Mouse (Mus musculus): Measurements from ENCODE around the gene Nudt6. TPM values are rescaled to one million over a fixed set of nuclear protein-coding genes. Genes with fewer than 3 reads are reported as not detected.

Gene Nudt6
- total RNA-seq (2017): 10.5 to 21.5 TPM (median 17.6 TPM) in 3 replicates

DNA sequence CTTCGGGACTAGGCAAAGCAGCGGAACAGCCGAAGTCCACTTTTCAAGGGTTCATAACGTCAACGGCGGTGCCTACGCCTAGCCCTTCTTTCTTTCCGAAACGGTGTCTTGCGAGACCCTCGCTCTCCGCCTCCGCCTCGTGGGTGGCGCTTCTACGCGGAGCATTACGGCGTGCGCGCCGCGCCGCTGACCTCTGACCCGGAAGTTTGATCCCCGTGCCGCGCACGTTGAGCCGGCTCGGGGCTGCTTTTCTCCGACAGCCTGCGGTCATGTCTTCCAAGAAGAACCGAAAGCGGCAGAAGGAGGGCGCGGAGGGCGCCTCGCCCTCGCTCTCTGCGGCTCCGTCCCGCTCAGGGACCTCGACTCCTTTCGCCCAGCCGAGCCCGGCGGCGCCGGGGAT, at the start of gene Nudt6:
TSS of gene Nudt6 (minus strand) at position 140 of the 400 bp plus-strand sequence.
- ATAC-seq (replicated peaks; ENCODE audit: insufficient number of reproducible peaks, low FRiP score, low TSS enrichment, poor library complexity, severe bottlenecking): peak; percentile 49

DNA sequence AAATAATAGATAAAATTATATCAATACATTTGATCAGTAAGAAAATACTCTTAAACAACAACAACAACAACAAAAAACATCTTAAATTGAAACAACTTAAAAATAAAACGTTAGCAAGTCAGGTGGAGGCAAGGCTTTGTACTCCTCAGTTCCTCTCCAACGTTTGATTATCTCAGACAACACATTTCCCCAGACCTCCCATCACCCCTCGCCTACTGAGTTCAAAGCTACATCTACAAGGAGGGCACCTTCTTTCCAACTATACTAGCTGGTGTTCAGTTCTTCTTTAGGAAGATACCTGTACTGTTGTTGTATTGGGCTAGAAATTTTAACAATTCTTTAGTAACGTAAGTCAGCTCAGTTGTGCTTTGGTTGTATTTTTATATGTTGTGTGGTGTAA, 49.3 kb upstream of the Nudt6 start:
- ATAC-seq (replicated peaks; ENCODE audit: insufficient number of reproducible peaks, low FRiP score, low TSS enrichment, poor library complexity, severe bottlenecking): no peak

DNA sequence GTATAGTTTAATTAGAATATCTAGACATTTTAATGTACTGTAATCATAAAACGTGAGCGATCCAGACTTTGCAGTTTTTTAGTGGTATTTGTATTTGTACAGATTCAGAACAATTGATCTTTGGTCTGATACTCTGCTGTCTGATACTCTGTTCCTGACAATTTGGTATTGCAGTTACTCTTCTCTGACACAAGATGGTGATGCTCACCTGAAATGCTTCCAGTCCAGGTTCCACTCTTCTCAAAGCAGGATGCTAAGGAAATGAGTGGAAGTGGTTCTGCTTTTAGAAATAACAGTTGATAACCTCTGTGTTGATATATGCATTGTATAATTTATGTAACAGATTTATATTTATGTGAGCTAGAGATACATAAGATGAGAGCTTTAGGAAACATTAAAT, 48.2 kb upstream of the Nudt6 start:
- ATAC-seq (replicated peaks; ENCODE audit: insufficient number of reproducible peaks, low FRiP score, low TSS enrichment, poor library complexity, severe bottlenecking): no peak

DNA sequence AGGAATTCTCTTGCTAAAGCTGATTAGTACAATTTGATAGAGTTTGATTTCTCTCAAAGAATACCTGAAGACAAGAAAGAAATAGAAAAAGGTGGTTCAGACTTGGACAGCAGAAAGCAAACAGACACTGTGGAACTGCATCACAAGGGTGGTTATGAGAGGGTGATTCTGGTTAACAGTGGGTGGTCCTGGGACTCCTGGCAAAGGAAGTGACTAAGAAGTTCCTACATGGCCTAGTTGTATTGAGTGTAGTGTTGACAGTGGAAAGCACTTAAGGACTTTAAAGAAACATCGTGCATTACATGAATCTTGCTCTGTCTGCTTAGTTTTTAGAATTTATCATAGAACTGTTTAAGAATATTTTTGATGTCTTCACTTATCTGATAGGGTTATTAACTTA, 36.0 kb upstream of the Nudt6 start:
- ATAC-seq (replicated peaks; ENCODE audit: insufficient number of reproducible peaks, low FRiP score, low TSS enrichment, poor library complexity, severe bottlenecking): peak; percentile 53; the same call in 1 of the 2 replicates

DNA sequence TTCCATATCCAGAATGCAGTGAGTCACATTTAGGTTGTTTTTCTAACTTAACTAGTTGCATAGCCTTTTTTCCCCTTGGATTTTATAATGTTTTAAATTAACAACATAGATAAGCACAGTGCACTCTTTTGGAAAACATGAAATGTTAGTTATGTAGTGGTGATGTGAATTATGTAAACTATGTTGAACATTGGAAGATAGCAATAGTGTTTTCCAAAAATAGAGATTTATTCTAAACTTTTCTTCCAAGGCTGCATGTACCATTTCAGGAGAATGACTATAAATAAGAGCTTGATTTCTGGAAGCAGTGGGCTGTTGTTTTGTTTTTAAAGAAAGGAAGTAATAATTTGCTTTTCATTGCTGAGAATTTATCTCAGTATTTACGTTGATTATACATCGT, 23.4 kb upstream of the Nudt6 start:
- ATAC-seq (replicated peaks; ENCODE audit: insufficient number of reproducible peaks, low FRiP score, low TSS enrichment, poor library complexity, severe bottlenecking): no peak

DNA sequence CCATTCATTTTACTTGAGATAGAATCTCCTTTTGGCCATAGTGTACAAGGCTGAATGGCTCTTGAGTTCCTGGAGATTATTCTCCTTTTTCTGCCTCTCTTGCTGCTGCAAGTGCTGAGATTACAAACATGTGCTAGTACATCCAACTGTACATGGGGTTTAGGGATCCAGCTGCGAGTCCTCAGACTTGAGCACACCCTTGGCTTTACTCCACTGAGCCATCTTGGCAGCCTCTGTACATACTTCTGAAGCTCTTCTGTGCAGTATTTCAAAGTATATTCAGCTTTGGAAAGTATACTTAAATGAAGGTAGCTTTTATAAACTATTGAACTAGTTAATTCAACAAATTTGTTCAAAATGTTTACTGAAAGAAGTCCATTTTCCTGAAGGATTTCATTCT, 19.8 kb upstream of the Nudt6 start:
- no peak for ATAC-seq (replicated peaks; ENCODE audit: insufficient number of reproducible peaks, low FRiP score, low TSS enrichment, poor library complexity, severe bottlenecking)

DNA sequence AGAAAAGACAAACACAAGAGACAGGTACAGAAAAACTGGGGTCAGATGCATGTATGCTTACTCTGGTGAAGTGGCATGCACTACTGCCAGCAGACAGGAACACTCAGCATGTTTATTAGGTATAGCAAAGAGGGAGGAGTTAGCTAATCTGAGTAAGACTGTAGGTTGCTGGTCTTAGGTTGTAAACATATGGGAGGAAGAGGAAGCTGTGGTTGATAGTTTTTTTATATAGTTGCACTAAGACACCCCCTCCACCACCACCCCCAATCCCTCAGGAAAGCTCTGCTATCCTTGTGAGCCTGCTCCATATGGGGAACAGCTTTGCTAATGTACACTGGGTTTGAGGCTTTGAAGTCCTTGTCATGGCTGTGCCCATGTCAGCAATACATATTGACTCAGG, 10.3 kb upstream of the Nudt6 start:
- ATAC-seq (replicated peaks; ENCODE audit: insufficient number of reproducible peaks, low FRiP score, low TSS enrichment, poor library complexity, severe bottlenecking): no peak

DNA sequence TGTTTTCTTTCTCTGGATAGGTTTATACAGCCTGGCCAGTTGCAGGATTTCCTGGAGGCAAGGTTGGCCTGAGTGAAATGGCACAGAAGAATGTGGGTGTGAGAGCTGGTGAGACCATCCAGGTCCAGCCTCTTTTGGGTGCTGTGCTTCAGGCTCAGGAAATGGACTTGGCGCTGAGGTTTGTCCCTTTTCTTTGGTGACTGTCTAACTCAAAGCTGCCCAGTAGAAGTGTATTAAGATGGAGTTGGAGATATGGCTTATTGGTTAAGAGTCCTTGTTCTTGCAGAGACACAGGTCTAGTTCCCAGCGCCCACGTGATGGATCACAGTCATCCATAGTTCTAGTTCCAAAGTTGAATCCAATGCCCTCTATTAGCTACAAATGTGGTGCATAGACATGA, 6.1 kb upstream of the Nudt6 start:
- no peak for ATAC-seq (replicated peaks; ENCODE audit: insufficient number of reproducible peaks, low FRiP score, low TSS enrichment, poor library complexity, severe bottlenecking)

DNA sequence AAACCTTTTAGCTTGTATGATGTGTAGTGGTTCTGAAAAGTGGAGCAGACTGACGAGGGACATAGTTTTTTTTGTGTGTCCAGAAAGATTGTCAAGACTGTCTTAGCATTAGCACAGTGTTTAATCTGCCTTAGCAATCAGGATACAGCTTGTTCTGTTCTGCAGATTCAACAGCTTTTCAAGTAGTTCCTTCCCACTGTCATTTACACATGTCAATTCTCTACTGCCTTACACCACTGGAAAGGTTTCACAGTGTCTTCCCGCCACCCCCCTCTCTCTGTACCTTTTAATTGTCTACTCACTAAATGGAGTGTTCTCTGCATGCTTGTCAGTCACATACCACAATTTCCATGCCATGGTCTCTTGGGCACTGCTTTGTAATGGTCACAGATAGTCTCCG, 1.2 kb upstream of the Nudt6 start:
- no peak for ATAC-seq (replicated peaks; ENCODE audit: insufficient number of reproducible peaks, low FRiP score, low TSS enrichment, poor library complexity, severe bottlenecking)

DNA sequence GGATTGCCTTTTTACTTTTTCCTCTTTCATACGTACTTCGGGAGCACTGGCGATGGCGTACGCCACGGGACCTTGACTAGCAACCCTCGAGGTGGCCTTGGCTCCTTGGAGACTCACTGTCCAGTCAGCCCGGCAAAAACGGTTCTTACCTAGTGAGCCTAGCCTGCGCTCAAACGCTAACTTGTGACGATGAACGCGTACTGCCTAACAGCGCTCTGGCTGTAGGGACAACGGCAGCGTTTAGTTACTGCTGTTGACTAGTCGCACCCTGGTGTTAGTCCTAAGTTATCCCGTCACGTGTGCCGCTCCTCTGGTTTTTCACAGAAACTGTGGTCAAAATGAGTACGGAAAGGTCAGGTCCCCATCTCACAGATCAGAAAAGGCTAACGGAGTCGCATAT, 630 bp upstream of the Nudt6 start:
- ATAC-seq (replicated peaks; ENCODE audit: insufficient number of reproducible peaks, low FRiP score, low TSS enrichment, poor library complexity, severe bottlenecking): 0 out of 2 replicates have a peak, but pooled peaks have one; percentile 5

DNA sequence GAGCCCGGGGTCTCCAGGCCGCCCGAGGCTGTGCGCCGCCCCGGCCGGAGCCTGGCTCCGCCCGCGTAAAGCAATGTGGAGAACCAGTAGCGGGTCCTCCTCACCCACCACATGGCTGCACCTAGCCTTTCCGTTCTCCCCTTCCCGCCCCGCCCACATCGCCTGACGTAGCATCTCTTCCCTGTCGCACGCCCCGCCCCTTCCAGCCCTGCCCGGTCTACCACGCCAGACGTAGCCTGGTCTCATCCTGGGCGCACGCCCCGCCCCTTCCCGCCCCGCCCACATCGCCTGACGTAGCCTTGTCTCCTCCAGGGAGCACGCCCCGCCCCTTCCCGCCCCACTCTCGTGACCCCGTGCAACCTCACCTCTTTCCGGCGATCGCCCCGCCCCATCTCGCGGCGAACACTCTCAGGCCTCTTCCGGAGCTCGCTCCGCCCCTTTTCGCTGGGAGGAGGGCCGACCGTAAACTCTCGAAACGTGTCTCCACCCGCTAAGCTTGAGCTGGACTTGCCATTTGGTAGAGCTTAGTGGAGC, 486 bp downstream of the Nudt6 start, which contains the start of gene Spata5:
TSS of gene Spata5 (plus strand) at position 439 of the 534 bp plus-strand sequence.
- ATAC-seq (replicated peaks; ENCODE audit: insufficient number of reproducible peaks, low FRiP score, low TSS enrichment, poor library complexity, severe bottlenecking): peak; percentile 80

DNA sequence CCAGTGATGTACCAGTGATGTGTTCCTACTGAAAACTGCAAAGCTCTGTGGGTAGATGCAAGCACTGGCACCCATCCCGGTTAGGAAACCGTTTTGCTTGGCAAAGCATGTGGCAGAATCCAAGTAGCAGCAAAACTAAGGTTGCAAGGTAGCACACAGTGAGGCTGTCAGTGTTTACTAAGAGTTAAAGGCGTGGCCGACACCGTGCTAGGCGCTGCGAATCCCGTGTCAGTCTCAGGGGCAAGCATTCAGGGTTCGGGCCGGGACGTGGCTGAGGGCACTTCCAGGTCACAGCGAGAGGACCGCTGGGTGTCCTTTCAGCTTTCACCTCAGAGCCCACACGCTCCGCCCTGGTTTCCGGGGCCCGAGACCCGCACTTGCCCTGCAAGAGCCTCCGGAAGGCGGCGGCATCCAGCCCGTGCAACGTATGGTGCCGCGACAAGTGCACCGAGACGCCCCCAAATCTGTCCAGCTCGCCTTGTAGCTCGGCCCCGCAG, 1.0 kb downstream of the Nudt6 start:
- peak; percentile 50 for ATAC-seq (replicated peaks; ENCODE audit: insufficient number of reproducible peaks, low FRiP score, low TSS enrichment, poor library complexity, severe bottlenecking)

DNA sequence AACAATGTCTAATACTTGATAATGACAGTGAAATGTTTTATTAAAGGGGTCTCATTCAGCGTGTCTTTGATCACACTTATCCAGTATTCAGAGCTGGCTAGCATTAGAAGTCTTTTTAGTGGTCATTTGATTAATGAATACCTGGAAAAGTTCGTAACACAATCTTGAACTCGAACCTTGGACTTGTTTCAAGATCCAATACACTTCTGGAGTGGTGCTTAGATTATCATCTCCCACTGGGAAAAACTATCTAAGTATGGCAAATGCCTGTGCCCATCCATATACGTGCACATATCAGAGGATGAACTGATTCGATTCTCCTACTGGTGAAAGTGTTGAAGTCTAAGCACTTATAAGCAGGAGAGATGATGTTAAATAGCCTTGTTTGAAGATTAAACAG, 1.7 kb downstream of the Nudt6 start:
- no peak for ATAC-seq (replicated peaks; ENCODE audit: insufficient number of reproducible peaks, low FRiP score, low TSS enrichment, poor library complexity, severe bottlenecking)

DNA sequence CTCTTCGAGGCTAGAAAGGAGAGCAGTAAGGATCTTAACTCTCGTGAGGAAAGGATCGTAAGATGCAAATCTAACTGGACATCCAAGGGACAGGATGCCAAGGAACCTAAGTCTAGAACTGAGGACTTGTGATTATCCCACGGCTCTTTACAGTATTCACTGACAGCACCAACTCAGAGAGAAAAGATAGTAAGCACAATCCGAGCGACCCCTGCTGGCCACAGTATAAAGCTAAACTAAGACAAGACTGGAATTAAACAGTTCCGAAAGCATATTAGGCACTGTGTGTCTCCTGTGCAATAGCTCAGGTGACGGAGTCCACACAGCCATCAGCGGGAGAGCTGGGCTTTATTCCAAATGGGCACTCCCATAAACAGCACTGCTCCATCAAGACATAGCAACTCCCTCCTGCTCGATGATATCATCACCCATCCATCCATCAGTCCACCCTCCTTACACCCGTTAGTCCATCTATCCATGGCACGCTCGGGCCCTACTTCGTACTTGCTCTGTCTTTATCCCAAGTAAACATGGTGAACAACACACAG, 5.5 kb downstream of the Nudt6 start:
- no peak; the same call in 1 of the 2 replicates for ATAC-seq (replicated peaks; ENCODE audit: insufficient number of reproducible peaks, low FRiP score, low TSS enrichment, poor library complexity, severe bottlenecking)

DNA sequence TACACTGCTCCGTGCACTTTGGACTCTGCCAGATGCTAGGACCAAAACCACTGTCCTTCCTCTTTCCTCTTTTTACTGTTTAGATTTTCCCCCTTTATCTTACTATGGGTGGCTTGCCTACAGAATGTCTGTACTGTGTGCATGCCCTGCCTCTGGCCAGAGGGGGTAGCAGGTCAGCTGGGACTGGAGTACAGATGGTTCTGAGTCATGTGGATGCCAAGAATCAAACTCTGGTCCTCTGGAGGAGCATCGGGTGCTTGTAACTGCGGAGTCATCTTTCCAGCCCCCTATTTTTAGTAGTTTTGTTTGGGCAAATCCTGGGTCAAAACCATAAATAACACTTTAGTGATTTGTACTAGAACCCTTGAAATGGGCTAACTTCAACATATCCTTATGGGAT, 6.6 kb downstream of the Nudt6 start:
- ATAC-seq (replicated peaks; ENCODE audit: insufficient number of reproducible peaks, low FRiP score, low TSS enrichment, poor library complexity, severe bottlenecking): no peak

DNA sequence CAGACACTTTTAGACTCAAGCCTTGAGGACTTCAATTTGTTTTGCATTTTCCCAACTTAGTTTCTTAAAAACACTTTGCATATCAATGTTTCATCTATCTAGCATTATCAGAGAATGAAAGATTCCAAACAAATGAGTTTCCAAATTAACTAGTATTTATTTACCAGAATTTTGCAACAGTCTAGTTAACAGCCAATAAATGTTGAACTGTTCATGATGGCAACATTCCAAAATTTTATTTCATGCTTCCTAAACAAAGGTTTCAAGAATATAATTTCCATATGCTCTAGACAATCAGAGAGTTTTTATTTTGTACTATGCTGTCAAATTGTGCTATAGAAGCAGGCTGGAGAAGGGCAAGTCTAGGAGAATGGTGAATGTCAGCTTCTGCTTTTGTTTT, 12.4 kb downstream of the Nudt6 start:
- ATAC-seq (replicated peaks; ENCODE audit: insufficient number of reproducible peaks, low FRiP score, low TSS enrichment, poor library complexity, severe bottlenecking): no peak

DNA sequence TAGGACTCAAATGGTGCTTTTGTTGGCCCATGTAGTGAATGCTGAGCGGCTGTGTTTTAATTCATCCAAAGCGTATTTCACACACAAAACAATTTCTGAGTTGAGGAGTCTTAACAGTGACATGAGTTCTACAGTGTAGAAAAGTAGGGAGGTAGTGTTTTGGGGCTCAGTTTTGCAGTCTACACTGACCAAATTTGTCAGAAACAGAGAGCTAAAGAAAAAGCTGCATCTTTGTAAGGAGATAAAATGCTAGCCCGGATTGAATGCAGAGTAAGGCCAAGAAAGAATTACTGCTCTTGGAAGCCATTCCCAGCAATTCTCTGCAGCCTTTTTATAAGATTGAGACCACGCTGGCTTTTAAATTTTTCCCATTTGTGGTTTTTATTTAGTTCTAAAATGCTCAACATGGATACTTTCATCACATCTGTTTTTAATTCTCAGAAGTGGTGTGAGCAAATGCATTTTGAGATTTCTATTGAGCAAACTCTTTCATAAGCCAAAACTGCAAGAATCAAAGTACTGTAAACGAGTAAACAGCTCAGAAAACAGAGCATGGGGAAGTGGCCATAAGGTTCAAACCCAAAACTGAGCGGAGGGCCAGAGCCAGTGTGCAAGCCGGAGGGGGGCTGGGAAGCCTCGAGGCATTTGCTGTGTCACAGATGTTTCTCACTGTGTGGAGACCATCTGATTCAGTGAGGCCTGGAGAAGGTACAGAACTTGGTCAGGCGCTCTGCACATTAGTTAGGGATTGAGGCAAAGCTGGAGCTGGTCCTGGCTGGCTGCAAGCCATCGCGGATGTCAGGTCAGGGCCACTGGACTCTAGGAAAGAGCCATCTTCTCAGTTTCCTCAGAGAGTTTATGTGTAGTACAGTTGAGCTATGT, 18.0 kb downstream of the Nudt6 start:
- no peak for ATAC-seq (replicated peaks; ENCODE audit: insufficient number of reproducible peaks, low FRiP score, low TSS enrichment, poor library complexity, severe bottlenecking)

DNA sequence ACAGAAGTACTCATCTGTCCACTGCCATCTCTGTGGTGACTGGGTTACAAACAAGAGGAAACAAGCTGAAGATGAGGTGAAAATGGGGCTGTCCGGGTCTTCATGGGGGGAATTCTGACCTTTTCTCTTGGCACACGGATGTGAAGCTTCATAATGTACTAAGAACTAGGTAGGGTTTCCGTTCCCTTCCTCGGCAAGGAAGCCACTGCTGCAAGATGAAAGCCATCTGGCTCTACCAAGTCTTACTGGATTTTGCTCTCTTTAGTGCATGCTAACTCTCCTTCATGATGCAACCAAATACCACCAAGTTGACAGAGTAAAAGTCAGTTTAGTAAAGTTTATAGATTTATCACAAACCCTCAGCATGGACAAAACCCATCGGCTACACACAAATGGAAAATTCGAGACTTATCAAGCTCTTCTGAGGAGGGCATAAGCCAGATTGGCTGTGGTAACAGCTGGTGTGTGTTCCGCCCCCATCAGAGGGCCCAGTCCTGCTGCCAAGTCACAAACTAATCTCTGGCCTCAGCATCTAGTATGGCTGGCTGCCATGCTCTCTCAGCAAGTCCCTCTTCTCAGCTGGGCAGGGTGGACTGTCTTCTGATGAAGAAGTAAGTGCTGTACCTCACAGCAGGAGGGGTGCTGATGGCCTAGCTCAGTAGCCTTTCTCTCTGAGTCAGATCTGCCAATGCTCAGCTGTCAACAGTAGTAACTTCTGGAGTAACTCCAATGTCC, 21.2 kb downstream of the Nudt6 start:
- ATAC-seq (replicated peaks; ENCODE audit: insufficient number of reproducible peaks, low FRiP score, low TSS enrichment, poor library complexity, severe bottlenecking): no peak

DNA sequence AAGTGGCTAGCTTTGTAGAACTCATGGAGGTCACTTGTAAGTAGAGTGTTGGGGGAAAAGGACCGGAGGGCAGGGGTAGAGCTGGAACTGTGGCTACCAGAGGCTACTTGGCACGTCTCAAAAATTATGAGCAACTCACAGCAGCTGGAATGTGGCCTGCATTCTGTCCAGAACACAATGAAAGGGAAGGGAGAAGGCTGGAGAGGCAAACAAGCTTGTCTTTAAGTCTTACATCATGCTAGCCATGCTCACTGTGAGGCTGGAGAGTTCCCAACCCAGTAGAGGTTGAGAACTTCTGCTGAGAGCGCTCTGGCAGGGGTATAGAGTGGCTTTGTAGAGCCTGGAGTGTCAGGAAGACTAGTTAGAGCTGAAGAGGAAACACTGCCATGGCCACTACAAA, 22.4 kb downstream of the Nudt6 start:
- no peak for ATAC-seq (replicated peaks; ENCODE audit: insufficient number of reproducible peaks, low FRiP score, low TSS enrichment, poor library complexity, severe bottlenecking)

Data from monocyte, adult 5-6 weeks (primary cell).